Mouse (Mus musculus): Measurements from ENCODE around the gene Tmem208. TPM values are rescaled to one million over a fixed set of nuclear protein-coding genes. Genes with fewer than 3 reads are reported as not detected.
A peak's percentile ranks its signal among the peaks of the same experiment; 100 is the strongest.

Tmem208 gene
- polyA plus RNA-seq, 1 experiment from 2014 or later: 141 TPM

DNA sequence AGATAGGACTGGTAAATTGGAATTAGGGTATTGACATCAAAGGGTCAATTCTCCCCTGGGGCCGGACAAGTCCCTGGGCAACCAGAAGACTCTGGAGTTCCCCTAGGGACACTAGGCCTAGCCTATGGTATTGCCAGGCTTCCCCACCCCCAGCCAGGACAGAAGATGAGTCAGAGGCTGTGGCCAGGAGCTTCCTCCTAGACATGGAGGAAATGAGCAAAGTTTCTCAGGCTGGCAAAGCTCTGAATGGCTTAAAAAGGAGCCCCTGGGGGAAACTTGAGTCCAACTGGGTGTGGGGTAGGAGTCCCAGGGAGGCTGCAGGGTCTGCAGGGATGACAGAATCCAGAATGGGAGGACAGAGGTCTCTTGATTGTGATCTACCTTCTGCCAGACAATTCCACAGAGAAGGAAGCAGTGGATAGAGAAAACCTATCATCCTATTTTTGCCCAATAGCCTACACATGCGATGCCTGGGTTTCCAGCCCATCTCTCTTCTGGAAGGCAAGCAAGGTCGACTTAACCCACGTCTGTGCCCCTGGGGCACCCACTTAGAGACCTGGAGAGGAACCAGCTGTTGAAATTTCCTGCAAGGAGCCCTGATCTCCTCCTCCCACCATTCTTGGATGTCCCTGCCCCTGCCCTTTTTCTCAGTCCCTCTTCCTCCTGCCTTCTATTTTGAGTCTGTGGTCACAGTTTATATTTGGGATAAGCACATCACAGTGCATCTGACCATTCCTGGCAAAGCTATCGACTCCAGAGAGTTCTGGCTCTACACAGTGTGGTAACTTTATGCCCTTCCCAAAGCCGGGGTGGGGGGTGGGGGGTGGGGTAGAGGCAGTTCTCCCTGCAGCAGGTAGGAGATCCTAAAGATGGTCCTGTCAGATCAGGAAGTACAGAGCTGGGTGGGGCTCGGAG, 19.2 kb downstream of the Tmem208 start:
- peak overlapping the region; percentile 57 for H3K4me3 ChIP-seq (ENCODE audit: low read depth, low read length)

DNA sequence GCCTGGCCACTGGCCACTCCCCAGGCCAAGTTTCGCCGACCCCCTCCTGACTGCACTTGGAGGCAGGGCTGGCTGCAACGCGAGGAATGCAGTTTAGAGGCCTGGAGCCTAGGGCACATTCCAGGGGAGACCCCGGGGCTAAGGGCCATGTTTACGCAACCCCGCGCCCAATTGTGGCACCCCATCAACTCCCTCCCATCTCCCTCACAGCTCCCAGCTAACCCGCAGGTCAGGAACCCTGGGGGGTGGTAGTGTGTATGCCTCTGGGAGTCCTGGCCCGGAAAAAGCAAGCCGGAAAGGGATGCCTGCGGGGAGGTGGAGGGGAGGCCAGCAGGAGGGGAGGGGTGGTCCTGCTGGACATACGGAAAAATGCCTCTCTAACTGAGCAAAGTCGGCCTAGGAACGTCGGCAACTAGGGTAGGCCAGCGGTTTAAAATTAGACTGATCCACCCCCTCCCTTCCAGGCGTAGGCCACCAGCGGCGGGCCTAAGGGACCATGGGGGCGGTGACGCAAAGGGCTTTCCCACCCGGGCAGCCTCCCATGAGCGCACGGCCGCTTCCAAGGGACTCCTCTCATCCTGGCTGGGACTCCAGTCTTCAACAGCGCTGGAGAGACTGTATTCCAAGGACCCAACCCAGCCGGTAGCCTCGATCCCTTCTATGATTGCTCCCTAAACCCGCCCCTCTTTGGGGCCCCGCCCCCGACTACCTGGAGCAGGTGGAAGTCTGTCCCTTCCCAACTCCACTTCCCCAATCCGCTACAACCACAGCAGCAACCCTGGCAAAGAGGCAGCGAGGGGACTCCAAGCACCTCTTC, 20.7 kb downstream of the Tmem208 start:
- under 1% methylated on average over 30 of the region's 34 CpGs for WGBS
- Histone ChIP-seq H3K4me1 (ENCODE audit: insufficient read depth, low read depth, low read length) (peaks cover 25% of the 10 kb centered on the region), H3K9ac (replicated peaks; ENCODE audit: low read depth) (peak overlapping the region; percentile 64), H3K27ac (ENCODE audit: low read length) (peak overlapping the region; percentile 87), H3K27me3 (replicated peaks; ENCODE audit: insufficient read depth, low read length) (no peaks in the 10 kb centered on the region), H3K4me3 (ENCODE audit: low read depth, low read length) (peak overlapping the region; percentile 57), H3K36me3 (ENCODE audit: insufficient read depth, low read length) (no peaks in the 10 kb centered on the region), H3K4me2 (replicated peaks; ENCODE audit: low read depth, low read length) (peak overlapping the region; percentile 100), H3K9me3 (ENCODE audit: low read length) (no peaks in the 10 kb centered on the region)
- DNase-seq (ENCODE audit: low spot score) (peak; percentile 92), ATAC-seq (peak; percentile 57)
- TF ChIP-seq EP300 (IDR thresholded peaks at IDR 0.05) (peak; percentile 82), CTCF (IDR thresholded peaks at IDR 0.05) (no peak)

More for the DNA sequence above, 19.2 kb downstream of the Tmem208 start:
- Histone ChIP-seq H3K27me3 (replicated peaks; ENCODE audit: insufficient read depth, low read length) (no peaks in the 10 kb centered on the region), H3K9me3 (ENCODE audit: low read length) (no peaks in the 10 kb centered on the region), H3K36me3 (ENCODE audit: insufficient read depth, low read length) (no peaks in the 10 kb centered on the region), H3K4me2 (replicated peaks; ENCODE audit: low read depth, low read length) (peak overlapping the region; percentile 100), H3K9ac (replicated peaks; ENCODE audit: low read depth) (0 out of 2 replicates have a peak overlapping the region, but pooled peaks have one; percentile 64), H3K27ac (ENCODE audit: low read length) (peak overlapping the region; percentile 87), H3K4me1 (ENCODE audit: insufficient read depth, low read depth, low read length) (peaks cover 38% of the 10 kb centered on the region)
- ATAC-seq (no peak), DNase-seq (ENCODE audit: low spot score) (peak; percentile 84)
- TF ChIP-seq EP300 (IDR thresholded peaks at IDR 0.05) (peak; percentile 24; the same call in 1 of the 2 replicates), CTCF (IDR thresholded peaks at IDR 0.05) (no peak)
- 13% methylated on average over 7 of the region's 7 CpGs for WGBS

DNA sequence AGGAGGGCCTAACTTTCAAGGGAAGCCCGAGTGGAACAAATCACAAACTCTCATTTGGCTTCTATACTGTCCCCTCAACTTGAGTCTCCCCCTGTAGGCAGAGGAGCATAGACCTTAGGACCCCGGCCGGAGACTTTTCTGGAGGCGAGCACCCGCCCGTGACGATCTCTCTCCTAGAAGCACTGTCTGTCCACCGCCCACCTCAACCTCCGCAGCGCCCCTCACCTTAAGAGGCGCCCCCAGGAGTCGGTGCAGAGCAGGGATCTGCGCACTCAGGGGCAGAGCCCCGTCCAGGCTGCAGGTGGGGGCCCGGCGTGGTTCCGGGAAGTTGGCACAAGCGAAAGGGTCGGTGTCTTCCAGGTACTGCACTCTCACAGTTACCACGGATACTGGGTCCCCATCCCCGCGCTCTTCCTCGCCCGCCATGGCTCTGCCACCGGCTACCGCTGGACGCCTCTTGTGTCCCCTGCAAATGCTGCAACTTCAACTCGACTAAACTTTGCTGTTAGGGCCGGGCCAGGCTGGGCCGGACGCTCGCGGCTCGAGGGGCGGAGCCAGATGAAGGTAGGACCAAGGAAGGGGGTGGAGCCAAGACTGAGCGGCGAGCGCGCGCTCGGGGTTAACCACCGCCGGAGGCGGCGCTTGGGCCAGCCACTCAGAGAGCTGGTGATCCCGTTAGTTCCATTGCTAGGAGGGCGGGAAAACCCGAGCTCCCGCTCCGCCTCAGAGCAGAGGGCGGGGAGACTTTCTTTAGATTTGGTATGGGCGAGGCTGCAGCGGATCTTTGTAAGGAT, 21.5 kb downstream of the Tmem208 start, which contains the start of gene Fhod1:
Fhod1 (minus strand) TSS at position 526 of the 794 bp plus-strand sequence.
- TF ChIP-seq CTCF (IDR thresholded peaks at IDR 0.05): peak; percentile 55
- 0 out of 2 replicates have a peak, but pooled peaks have one; percentile 7 for TF ChIP-seq EP300 (IDR thresholded peaks at IDR 0.05)
- Histone ChIP-seq H3K9ac (replicated peaks; ENCODE audit: low read depth) (peak within 1 kb of the TSS; percentile 64), H3K36me3 (ENCODE audit: insufficient read depth, low read length) (no peaks in the 10 kb centered on the region), H3K9me3 (ENCODE audit: low read length) (no peaks in the 10 kb centered on the region), H3K4me2 (replicated peaks; ENCODE audit: low read depth, low read length) (peak within 1 kb of the TSS; percentile 100), H3K27me3 (replicated peaks; ENCODE audit: insufficient read depth, low read length) (no peaks in the 10 kb centered on the region), H3K27ac (ENCODE audit: low read length) (peak within 1 kb of the TSS; percentile 87), H3K4me3 (ENCODE audit: low read depth, low read length) (peak within 1 kb of the TSS; percentile 57), H3K4me1 (ENCODE audit: insufficient read depth, low read depth, low read length) (peaks cover 23% of the 10 kb centered on the region)
- peak; percentile 100 for DNase-seq (ENCODE audit: low spot score)
- peak; percentile 87 for ATAC-seq
- under 1% methylated on average over 52 of the region's 53 CpGs for WGBS

DNA sequence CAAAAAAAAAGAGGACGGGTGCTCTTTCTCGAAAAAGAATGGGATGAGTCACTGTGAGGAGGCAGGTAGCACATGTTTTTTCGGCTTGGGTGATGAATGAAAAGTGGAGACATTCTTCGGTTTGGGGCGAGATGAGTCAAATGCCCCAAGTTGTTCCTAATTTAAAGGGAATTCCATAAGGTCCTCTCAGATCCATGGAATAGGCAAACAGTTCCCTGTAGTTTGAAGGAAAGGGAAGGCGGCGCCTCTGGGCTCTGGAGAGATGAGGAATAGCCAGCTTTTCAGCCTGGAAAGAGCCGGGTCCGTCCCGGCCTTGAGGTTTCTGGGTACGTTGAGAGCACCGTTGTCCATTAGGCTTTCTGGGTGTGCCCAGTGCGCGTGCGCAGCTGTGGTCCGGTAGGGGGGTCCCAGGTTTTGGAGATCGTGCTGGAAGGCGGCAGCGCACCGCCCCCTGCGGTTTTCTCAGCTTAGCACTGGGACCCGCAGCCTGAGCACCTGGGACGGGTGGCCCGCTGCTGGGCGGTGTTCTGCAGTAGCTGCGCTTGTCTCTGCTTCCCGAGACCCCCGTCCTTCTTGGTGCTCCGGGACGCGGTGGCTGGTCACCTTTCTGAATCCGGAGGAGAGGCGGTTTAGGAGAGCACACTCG, 22.4 kb downstream of the Tmem208 start, which contains the start of gene Slc9a5:
Slc9a5 (plus strand) TSS at position 394 of the 646 bp plus-strand sequence.
- 1% methylated on average over 34 of the region's 34 CpGs for WGBS
- ATAC-seq (no peak), DNase-seq (ENCODE audit: low spot score) (peak; percentile 57)
- Histone ChIP-seq H3K27ac (ENCODE audit: low read length) (peak within 1 kb of the TSS; percentile 87), H3K27me3 (replicated peaks; ENCODE audit: insufficient read depth, low read length) (no peaks in the 10 kb centered on the region), H3K9me3 (ENCODE audit: low read length) (no peaks in the 10 kb centered on the region), H3K4me2 (replicated peaks; ENCODE audit: low read depth, low read length) (peak within 1 kb of the TSS; percentile 100), H3K9ac (replicated peaks; ENCODE audit: low read depth) (peak within 1 kb of the TSS; percentile 64), H3K36me3 (ENCODE audit: insufficient read depth, low read length) (no peaks in the 10 kb centered on the region), H3K4me1 (ENCODE audit: insufficient read depth, low read depth, low read length) (peaks cover 14% of the 10 kb centered on the region), H3K4me3 (ENCODE audit: low read depth, low read length) (peak within 1 kb of the TSS; percentile 57)
- TF ChIP-seq EP300 (IDR thresholded peaks at IDR 0.05) (no peak), CTCF (IDR thresholded peaks at IDR 0.05) (peak; percentile 35)

DNA sequence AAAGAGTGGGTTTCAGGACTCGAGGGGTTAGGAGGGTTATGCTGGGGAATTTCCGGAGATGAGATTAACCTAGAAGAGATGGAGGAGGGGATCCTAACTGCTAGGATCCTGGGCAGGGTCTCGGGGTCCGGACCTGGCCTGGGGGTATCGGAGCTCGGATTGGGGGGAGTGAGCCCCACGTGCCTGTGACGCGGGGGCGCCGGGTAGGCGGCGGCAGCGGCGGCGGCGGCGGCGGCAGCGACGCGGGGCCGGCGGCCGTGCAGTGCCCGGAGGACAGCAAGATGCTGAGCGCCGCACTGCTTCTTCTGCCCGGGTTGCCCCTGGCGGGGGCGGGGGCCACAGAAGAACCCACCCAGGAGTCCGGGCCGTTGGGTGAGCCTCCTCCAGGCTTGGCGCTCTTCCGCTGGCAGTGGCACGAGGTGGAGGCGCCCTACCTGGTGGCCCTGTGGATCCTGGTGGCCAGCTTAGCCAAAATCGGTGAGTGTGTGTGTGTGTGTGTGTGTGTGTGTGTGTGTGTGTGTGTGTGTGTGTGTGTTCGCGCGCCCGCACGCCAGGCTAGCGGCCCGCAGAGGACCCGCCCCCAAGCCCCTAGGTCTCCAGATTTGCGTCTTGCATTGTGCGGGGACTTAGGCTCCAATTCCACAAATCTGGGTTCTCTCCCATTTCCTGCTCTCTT, 23.1 kb downstream of the Tmem208 start:
- H3K36me3 ChIP-seq (ENCODE audit: insufficient read depth, low read length): no peaks in the 10 kb centered on the region
- peak overlapping the region; percentile 53 for H3K9ac ChIP-seq (replicated peaks; ENCODE audit: low read depth)
- ATAC-seq: no peak
- DNase-seq (ENCODE audit: low spot score): peak; percentile 39
- peak overlapping the region; percentile 51 for H3K27ac ChIP-seq (ENCODE audit: low read length)
- no peaks in the 10 kb centered on the region for H3K9me3 ChIP-seq (ENCODE audit: low read length)
- TF ChIP-seq CTCF (IDR thresholded peaks at IDR 0.05) (no peak), EP300 (IDR thresholded peaks at IDR 0.05) (no peak)
- peaks cover 13% of the 10 kb centered on the region for H3K4me1 ChIP-seq (ENCODE audit: insufficient read depth, low read depth, low read length)
- H3K4me3 ChIP-seq (ENCODE audit: low read depth, low read length): peak overlapping the region; percentile 57
- peak overlapping the region; percentile 100 for H3K4me2 ChIP-seq (replicated peaks; ENCODE audit: low read depth, low read length)
- 2% methylated on average over 13 of the region's 48 CpGs for WGBS
- H3K27me3 ChIP-seq (replicated peaks; ENCODE audit: insufficient read depth, low read length): no peaks in the 10 kb centered on the region
